Mouse (Mus musculus) midbrain, embryonic 11.5 days (tissue): ENCODE results near the gene Otulin. TPM values are rescaled to one million over a fixed set of nuclear protein-coding genes. Genes with fewer than 3 reads are reported as not detected.

ENCODE experiments used
- ATAC-seq: fragments of 200-750 bp; cut with Nextera tagmentation; 2 replicates; pipeline ENCODE4 v1.8.0; 2017; ENCODE audit warnings: moderate TSS enrichment, moderate library complexity; ENCODE audit not compliant: low FRiP score
- DNase-seq: peaks from one replicate; pipeline ENCODE4 v3.0.0; 2015; ENCODE audit warnings: low spot score; ENCODE audit errors: missing footprints
- H3K27ac ChIP-seq: fragments of 300-500 bp; sonication (generic); 2 replicates; pipeline ENCODE4 v1.5.1; 2014; ENCODE audit warnings: low read depth, low read length
- H3K27me3 ChIP-seq: fragments of 300-500 bp; sonication (generic); 2 replicates; pipeline ENCODE4 v1.6.1; 2014; ENCODE audit warnings: mild to moderate bottlenecking, low read length, moderate library complexity, mixed read lengths; ENCODE audit not compliant: control insufficient read depth, insufficient read depth
- H3K36me3 ChIP-seq: fragments of 300-500 bp; sonication (generic); 2 replicates; pipeline ENCODE4 v1.6.1; 2014; ENCODE audit warnings: mild to moderate bottlenecking, low read length, moderate library complexity, mixed read lengths; ENCODE audit not compliant: control insufficient read depth, insufficient read depth
- H3K4me1 ChIP-seq: fragments of 300-500 bp; sonication (generic); 2 replicates; pipeline ENCODE4 v1.6.1; 2014; ENCODE audit warnings: low read length; ENCODE audit not compliant: control insufficient read depth, insufficient read depth
- H3K4me2 ChIP-seq: fragments of 300-500 bp; sonication (generic); 2 replicates; pipeline ENCODE4 v1.6.1; 2014; ENCODE audit warnings: mild to moderate bottlenecking, moderate library complexity
- H3K4me3 ChIP-seq: fragments of 300-500 bp; sonication (generic); 2 replicates; pipeline ENCODE4 v1.5.1; 2014; ENCODE audit warnings: low read depth, low read length
- H3K9ac ChIP-seq: fragments of 300-500 bp; sonication (generic); 2 replicates; pipeline ENCODE4 v1.6.1; 2014; ENCODE audit warnings: low read length
- H3K9me3 ChIP-seq: fragments of 300-500 bp; sonication (generic); 2 replicates; pipeline ENCODE4 v1.6.1; 2016; ENCODE audit warnings: low read length; ENCODE audit not compliant: control insufficient read depth
- WGBS: fragments of 180-500 bp; shearing (Covaris S2); extraction: QIAGEN DNeasy Blood & Tissue Kit; methylation state at CpG from one replicate; pipeline ENCODE4 v1.1.7; 2014; 5-methylcytosine and 5-hydroxymethylcytosine counted together
- polyA plus RNA-seq: library from polyadenylated mRNA; unstranded; fragments of >200 nt; fragmentation: Nextera tagmentation; extraction: Ambion mirVana; gene quantifications from 2 replicates; pipeline ENCODE4 v1.2.1, GENCODE M21; 2014

Gene Otulin
- polyA plus RNA-seq, 1 experiment from 2014 or later, result 34.0 TPM

- Histone ChIP-seq H3K4me2 (no peak overlapping the region), H3K9ac (no peak overlapping the region), H3K36me3 (no peaks in the 10 kb centered on the region), H3K27me3 (no peaks in the 10 kb centered on the region), H3K27ac (no peak overlapping the region), H3K9me3 (no peaks in the 10 kb centered on the region), H3K4me1 (no peaks in the 10 kb centered on the region), H3K4me3 (no peak overlapping the region)
- DNase-seq (no peak), ATAC-seq (no peak)
- 87% methylated on average over 9 of the region's 9 CpGs for WGBS
Observed at GRCm38 (mm10) chr15:27539745-27540144, 90.7 kb downstream of the Otulin start.

DNA sequence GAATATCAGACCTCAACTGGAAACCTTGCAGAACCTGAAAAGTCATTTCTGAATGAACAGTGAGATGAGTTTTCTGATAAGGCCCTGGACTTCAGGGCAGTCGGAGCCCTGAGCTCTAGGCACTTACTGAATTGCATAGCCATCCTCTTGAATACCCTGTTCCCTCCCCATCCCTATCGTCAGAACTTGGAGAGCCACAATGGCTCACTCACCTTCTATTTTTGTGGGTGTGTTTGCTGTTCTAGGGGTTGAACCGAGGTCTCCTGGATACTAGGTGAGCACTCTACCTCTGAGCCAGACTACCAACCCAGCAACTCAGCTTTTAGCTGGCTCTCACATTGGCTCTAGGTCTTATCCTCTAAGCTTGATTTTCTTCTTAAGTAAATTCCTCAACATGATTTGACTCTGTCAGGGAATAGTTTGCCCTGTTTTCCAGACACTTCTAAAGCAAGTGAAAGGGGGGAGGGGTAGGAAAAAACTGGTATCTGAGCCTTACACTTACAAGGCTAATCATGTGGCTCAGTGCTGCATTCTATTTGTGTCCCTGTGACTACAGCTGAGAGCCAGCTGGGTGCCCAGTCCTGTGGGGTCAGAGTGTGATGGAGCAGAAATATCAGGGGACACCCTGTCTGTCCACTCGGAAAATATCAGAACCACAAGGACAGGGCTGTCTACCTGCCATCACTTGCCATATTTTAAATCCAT lies 92.8 kb downstream of the Otulin start:
- ATAC-seq, result no peak
- DNase-seq, result no peak
- H3K27ac ChIP-seq, result no peak overlapping the region
- 74% methylated on average over 4 of the region's 4 CpGs for WGBS
- no peaks in the 10 kb centered on the region for H3K9me3 ChIP-seq
- no peak overlapping the region for H3K4me3 ChIP-seq
- no peak overlapping the region for H3K4me2 ChIP-seq
- no peaks in the 10 kb centered on the region for H3K27me3 ChIP-seq
- no peaks in the 10 kb centered on the region for H3K4me1 ChIP-seq
- H3K36me3 ChIP-seq, result no peaks in the 10 kb centered on the region
- H3K9ac ChIP-seq, result no peak overlapping the region

DNA sequence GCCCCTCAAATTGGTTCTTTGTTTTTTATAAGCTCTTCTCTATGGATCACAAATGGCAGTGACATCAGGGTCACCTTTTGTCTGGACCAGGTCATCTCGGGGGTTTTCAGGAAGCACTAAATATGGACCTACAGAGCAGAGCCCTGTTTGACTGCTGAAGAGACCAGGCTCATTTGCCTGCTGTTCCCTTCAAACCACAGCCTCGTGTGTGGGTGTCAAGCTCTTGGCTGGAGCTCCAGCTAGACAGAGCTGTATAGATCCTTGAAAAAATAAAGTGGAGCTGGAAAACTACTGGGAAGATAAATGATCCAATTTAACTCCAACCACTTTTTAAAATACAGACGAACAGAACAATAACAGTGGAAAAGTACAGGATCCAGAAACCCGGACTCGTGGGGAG lies 93.7 kb downstream of the Otulin start:
- H3K4me3 ChIP-seq, result no peak overlapping the region
- no peak overlapping the region for H3K9ac ChIP-seq
- H3K9me3 ChIP-seq, result no peaks in the 10 kb centered on the region
- WGBS, result 60% methylated on average over 5 of the region's 5 CpGs
- H3K4me1 ChIP-seq, result no peaks in the 10 kb centered on the region
- H3K27me3 ChIP-seq, result no peaks in the 10 kb centered on the region
- no peaks in the 10 kb centered on the region for H3K36me3 ChIP-seq
- DNase-seq (no peak), ATAC-seq (no peak)
- H3K4me2 ChIP-seq, result no peak overlapping the region
- no peak overlapping the region for H3K27ac ChIP-seq

GRCm38 (mm10) chr15:27536186-27536585 lies 94.3 kb downstream of the Otulin start:
- no peak for DNase-seq
- 99% methylated on average over 7 of the region's 7 CpGs for WGBS

DNA sequence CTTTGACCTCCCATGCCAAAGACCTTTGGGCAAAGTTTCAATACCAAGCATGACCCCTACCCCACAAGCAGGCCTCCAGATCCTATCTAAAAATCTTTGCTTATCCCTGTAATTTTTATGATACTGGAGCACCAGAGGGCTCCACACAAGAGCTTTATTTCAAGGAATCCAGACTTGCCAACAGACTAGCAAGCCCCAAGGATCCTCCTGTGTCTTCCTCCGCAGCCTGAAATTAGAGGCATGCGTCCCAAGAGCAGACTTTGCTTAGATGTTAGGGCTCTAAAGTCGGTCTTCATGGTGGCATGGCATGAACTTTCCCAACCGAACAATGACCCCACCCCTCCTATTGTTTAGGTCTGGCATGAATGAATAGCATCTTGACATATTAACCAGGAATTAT lies 94.8 kb downstream of the Otulin start:
- H3K36me3 ChIP-seq, result no peaks in the 10 kb centered on the region
- H3K27me3 ChIP-seq, result no peaks in the 10 kb centered on the region
- no peak overlapping the region for H3K4me3 ChIP-seq
- no peak overlapping the region for H3K4me2 ChIP-seq
- no peaks in the 10 kb centered on the region for H3K9me3 ChIP-seq
- H3K27ac ChIP-seq, result no peak overlapping the region
- ATAC-seq (no peak), DNase-seq (no peak)
- WGBS, result 85% methylated on average over 4 of the region's 4 CpGs
- H3K4me1 ChIP-seq, result no peaks in the 10 kb centered on the region
- H3K9ac ChIP-seq, result no peak overlapping the region

More at GRCm38 (mm10) chr15:27536186-27536585, 94.3 kb downstream of the Otulin start:
- ATAC-seq, result no peak
- no peaks in the 10 kb centered on the region for H3K36me3 ChIP-seq
- H3K4me1 ChIP-seq, result no peaks in the 10 kb centered on the region
- no peaks in the 10 kb centered on the region for H3K27me3 ChIP-seq
- H3K4me2 ChIP-seq, result no peak overlapping the region
- H3K9ac ChIP-seq, result no peak overlapping the region
- no peak overlapping the region for H3K27ac ChIP-seq
- H3K9me3 ChIP-seq, result no peaks in the 10 kb centered on the region
- H3K4me3 ChIP-seq, result no peak overlapping the region

DNA sequence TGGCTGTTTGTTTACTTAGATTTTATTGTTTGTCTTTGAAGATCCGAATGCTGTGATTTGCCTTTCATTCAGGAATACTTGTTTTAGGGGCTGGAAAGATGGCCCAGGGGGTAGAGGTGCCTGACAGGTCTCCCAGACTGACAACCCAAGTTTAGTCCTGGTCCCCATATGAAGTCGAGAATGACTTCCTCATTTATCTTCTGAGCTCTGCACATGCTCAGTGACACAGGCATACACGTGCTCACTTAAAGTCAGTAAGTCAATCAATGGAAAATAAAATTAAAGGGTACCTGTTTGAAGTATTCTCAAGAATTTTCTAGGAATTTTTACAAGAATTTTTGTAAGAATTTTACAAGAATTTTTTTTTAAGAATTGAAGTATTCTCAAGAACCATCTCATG lies 97.5 kb downstream of the Otulin start:
- H3K4me1 ChIP-seq, result no peaks in the 10 kb centered on the region
- H3K27me3 ChIP-seq, result no peaks in the 10 kb centered on the region
- H3K9me3 ChIP-seq, result no peaks in the 10 kb centered on the region
- DNase-seq (no peak), ATAC-seq (no peak)
- no peak overlapping the region for H3K9ac ChIP-seq
- no peaks in the 10 kb centered on the region for H3K36me3 ChIP-seq
- 76% methylated on average over 3 of the region's 3 CpGs for WGBS
- H3K4me2 ChIP-seq, result no peak overlapping the region
- no peak overlapping the region for H3K4me3 ChIP-seq
- no peak overlapping the region for H3K27ac ChIP-seq

DNA sequence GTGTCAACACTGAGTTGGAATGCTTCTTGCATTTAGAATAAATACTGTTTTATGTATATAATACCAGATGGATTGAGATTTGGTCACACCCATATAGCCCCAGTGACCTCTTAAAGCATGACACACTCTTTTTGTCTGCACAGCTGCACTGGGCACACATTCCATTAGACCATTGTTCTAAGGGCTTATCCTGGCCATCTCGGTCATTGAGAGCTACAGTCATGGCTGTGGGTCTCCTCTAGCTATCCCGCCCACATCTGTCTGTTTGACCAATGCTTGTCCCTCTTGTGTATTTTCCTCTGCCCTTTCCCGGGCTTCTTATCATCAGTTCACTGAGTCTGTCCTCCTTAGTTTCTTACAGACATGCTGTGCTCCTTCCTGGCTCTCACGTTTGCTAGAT lies 100.5 kb downstream of the Otulin start:
- ATAC-seq, result no peak
- WGBS, result 45% methylated on average over 4 of the region's 4 CpGs

DNA sequence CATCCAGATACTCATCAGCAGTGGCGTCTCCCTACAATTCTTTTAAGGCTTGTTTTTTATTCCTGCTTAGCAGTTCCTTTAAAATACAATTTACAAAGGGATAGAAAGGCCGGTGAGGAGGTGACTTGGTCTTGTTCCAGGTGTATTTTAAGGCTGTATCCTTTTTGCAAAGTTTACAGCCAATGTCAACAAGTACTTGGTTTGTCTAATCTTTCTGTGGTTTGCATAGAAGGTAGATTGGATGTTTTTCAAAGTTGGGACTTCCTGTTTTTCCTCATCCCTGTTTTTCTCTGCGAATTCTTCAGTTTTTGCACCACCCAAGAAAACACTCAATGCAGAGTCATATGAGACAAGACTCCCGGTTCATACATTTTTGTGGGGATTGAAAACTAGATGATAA lies 101.6 kb downstream of the Otulin start:
- Histone ChIP-seq H3K27me3 (no peaks in the 10 kb centered on the region), H3K4me1 (no peaks in the 10 kb centered on the region), H3K4me2 (no peak overlapping the region), H3K27ac (no peak overlapping the region), H3K9me3 (no peaks in the 10 kb centered on the region), H3K9ac (no peak overlapping the region), H3K36me3 (no peaks in the 10 kb centered on the region), H3K4me3 (no peak overlapping the region)
- no peak for ATAC-seq
- WGBS, result 87% methylated on average over 4 of the region's 4 CpGs
- DNase-seq, result no peak

More for the DNA sequence above, 100.5 kb downstream of the Otulin start:
- H3K4me1 ChIP-seq, result no peaks in the 10 kb centered on the region
- no peaks in the 10 kb centered on the region for H3K27me3 ChIP-seq
- H3K4me3 ChIP-seq, result no peak overlapping the region
- no peak overlapping the region for H3K9ac ChIP-seq
- no peak for DNase-seq
- no peaks in the 10 kb centered on the region for H3K9me3 ChIP-seq
- H3K36me3 ChIP-seq, result no peaks in the 10 kb centered on the region
- no peak overlapping the region for H3K4me2 ChIP-seq
- H3K27ac ChIP-seq, result no peak overlapping the region

DNA sequence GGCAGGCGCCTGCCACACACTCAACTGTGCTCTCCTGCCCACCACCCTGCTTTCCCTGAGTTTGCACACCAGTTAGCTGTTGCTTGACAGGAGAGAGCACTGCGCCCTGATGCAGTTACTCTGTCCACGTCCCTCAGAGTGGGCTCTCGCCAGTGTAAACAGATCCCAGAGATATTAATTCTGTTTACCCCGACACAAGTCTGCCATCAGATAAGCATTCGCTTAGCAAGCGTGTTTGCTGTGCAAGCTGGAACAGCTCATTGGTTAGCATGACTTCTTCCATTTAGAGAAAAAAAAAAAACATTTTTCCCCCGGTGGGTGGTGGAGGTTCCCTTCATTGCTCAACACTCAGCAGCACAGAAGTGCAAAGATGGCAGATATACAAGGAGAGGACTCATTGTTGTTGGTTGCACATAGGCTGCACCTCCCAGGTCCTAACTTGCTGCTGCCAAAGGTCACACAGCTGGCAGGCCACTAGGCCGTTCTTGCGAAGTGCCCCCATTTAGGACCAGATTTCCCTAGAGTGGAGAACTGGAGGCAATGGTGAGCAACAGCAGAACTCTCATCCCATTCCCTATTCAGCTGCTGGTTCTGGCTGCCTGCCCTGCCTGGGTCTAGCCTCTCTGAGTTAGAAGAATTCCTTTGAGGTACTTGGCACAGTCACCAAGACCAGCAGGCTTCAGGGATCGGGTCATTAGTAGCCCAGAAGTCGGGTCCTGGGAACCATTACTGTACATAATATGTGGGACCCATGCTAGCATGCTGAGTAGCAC lies 105.1 kb downstream of the Otulin start:
- WGBS, result 82% methylated on average over 12 of the region's 12 CpGs
- Histone ChIP-seq H3K27me3 (no peaks in the 10 kb centered on the region), H3K9ac (no peak overlapping the region), H3K4me3 (no peak overlapping the region), H3K27ac (no peak overlapping the region), H3K4me2 (no peak overlapping the region), H3K4me1 (no peaks in the 10 kb centered on the region), H3K36me3 (no peaks in the 10 kb centered on the region), H3K9me3 (no peaks in the 10 kb centered on the region)
- ATAC-seq (no peak), DNase-seq (no peak)
